ENCODE assay signal across 23 mouse cellular contexts in genomic region chr10:90357169-90357907, GRCm38 (mm10).
"Had no signal": no experiment of that assay in that cellular context is flagged by ENCODE, and none has a peak within 500 bp of the region (broad histone marks: within the 10 kb centered on the region; RNA-seq: fewer than 3 reads in every experiment).

No protein-coding gene starts in this region.

- H3K27ac ChIP-seq: liver, embryonic 15.5 days; lung, embryonic 15.5 days; macrophage; midbrain, embryonic 12.5 days; neural tube, embryonic 12.5 days; stomach, embryonic 15.5 days; stomach, postnatal 0 days had no signal

- DNase-seq: liver, postnatal 0 days; lung, adult 2 months; lung, postnatal 14 days; lung, postnatal 36 days; midbrain, embryonic 14.5 days; right cerebral cortex, adult 18-20 months; right cerebral cortex, postnatal 25 days; right cerebral cortex, postnatal 4 days; thymus, adult 2 months; thymus, postnatal 25 days; thymus, postnatal 4 days had no signal

- H3K36me3 ChIP-seq: liver, embryonic 15.5 days; lung, embryonic 15.5 days; midbrain, embryonic 12.5 days; neural tube, embryonic 12.5 days; neural tube, embryonic 15.5 days; stomach, embryonic 15.5 days had no signal

- H3K4me2 ChIP-seq: liver, embryonic 15.5 days; lung, embryonic 15.5 days; midbrain, embryonic 12.5 days; neural tube, embryonic 12.5 days; neural tube, embryonic 15.5 days; stomach, embryonic 15.5 days had no signal

- H3K9ac ChIP-seq: liver, embryonic 15.5 days; liver, postnatal 0 days; lung, embryonic 15.5 days; midbrain, embryonic 12.5 days; neural tube, embryonic 12.5 days; neural tube, embryonic 15.5 days; stomach, embryonic 15.5 days had no signal

- H3K4me3 ChIP-seq: liver, embryonic 15.5 days; lung, embryonic 15.5 days; megakaryocyte, embryonic 14.5 days; midbrain, embryonic 12.5 days; myocyte; neural tube, embryonic 12.5 days; neural tube, embryonic 15.5 days; stomach, embryonic 15.5 days had no signal

- H3K4me1 ChIP-seq: liver, embryonic 15.5 days; lung, embryonic 15.5 days; megakaryocyte, embryonic 14.5 days; midbrain, embryonic 12.5 days; neural tube, embryonic 12.5 days; stomach, embryonic 15.5 days had no signal

- H3K27me3 ChIP-seq: liver, embryonic 15.5 days; lung, embryonic 15.5 days; megakaryocyte, embryonic 14.5 days; midbrain, embryonic 12.5 days; neural tube, embryonic 12.5 days; neural tube, embryonic 15.5 days; stomach, embryonic 15.5 days had no signal

- H3K9me3 ChIP-seq: liver, embryonic 15.5 days; lung, embryonic 15.5 days; midbrain, embryonic 12.5 days; neural tube, embryonic 12.5 days; neural tube, embryonic 15.5 days; stomach, embryonic 15.5 days had no signal

- ATAC-seq: liver, postnatal 0 days; lung, postnatal 0 days; midbrain, embryonic 16.5 days had no signal
